Mouse (Mus musculus): Measurements from ENCODE around the gene Zp3. TPM values are rescaled to one million over a fixed set of nuclear protein-coding genes. Genes with fewer than 3 reads are reported as not detected.

Zp3 gene
- polyA plus RNA-seq (2016; fragmentation: Nextera tagmentation; extraction: Ambion mirVana), result 0.28 TPM in 1 of 2 replicates, not detected in the other

DNA sequence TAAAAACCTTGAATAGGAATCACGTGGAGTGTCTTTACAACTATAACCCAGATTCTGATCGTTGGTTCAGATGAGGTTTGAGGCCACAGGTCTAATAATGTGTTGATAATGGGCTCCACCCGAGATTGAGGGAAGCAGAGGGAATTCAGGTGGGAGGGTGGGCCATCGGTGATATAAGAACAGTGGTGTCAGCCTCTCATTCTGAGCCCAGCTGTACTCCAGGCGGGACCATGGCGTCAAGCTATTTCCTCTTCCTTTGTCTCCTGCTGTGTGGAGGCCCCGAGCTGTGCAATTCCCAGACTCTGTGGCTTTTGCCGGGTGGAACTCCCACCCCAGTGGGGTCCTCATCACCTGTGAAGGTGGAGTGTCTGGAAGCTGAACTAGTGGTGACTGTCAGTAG, at the start of gene Zp3:
TSS of gene Zp3 (plus strand) at position 196 of the 400 bp plus-strand sequence.
- Histone ChIP-seq H3K36me3 (replicated peaks) (no peaks in the 10 kb centered on the region), H3K9me3 (no peaks in the 10 kb centered on the region), H3K27me3 (no peaks in the 10 kb centered on the region), H3K9ac (no peak within 1 kb of the TSS), H3K27ac (no peak within 1 kb of the TSS), H3K4me3 (replicated peaks) (no peak within 1 kb of the TSS), H3K4me2 (no peak within 1 kb of the TSS), H3K4me1 (no peaks in the 10 kb centered on the region)
- ATAC-seq (ENCODE audit: low FRiP score), result no peak
- 86% methylated on average over 8 of the region's 8 CpGs for WGBS

DNA sequence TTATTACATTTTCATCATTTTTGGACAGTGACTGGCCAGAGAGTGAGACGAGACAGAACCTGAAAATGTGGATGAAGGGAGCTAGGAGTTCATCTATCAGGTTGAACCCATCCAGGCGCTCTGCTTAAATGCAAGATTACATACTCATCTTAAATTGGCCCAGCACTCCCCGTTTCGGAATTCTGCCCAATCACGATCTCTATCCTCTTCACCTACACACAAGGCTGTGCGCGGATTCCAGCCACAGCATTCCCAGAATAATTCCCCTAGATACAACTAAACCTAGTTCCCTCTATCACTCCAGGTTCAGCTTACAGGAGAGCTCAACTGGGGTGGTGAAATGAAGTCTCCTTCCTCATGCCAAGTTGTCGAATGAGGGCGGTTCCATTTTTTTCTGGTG, 48.4 kb upstream of the Zp3 start:
- peaks cover 38% of the 10 kb centered on the region for H3K4me1 ChIP-seq
- no peak overlapping the region for H3K9ac ChIP-seq

GRCm38 (mm10) chr5:135932359-135932758, 47.5 kb upstream of the Zp3 start:
- WGBS, result 82% methylated on average over 2 of the region's 2 CpGs
- Histone ChIP-seq H3K4me2 (peak overlapping the region; percentile 65), H3K9ac (no peak overlapping the region)

More for the DNA sequence above, 48.4 kb upstream of the Zp3 start:
- H3K27me3 ChIP-seq, result no peaks in the 10 kb centered on the region
- H3K27ac ChIP-seq, result no peak overlapping the region
- WGBS, result 94% methylated on average over 9 of the region's 9 CpGs
- peak overlapping the region; percentile 65 for H3K4me2 ChIP-seq
- no peak overlapping the region for H3K4me3 ChIP-seq (replicated peaks)
- H3K9me3 ChIP-seq, result no peaks in the 10 kb centered on the region
- H3K36me3 ChIP-seq (replicated peaks), result peaks cover 56% of the 10 kb centered on the region
- no peak for ATAC-seq (ENCODE audit: low FRiP score)

GRCm38 (mm10) chr5:135933222-135933899, 46.5 kb upstream of the Zp3 start:
- Histone ChIP-seq H3K9ac (peak overlapping the region; percentile 97), H3K27ac (peak overlapping the region; percentile 98), H3K36me3 (replicated peaks) (peaks cover 39% of the 10 kb centered on the region), H3K4me3 (replicated peaks) (peak overlapping the region; percentile 92), H3K9me3 (no peaks in the 10 kb centered on the region), H3K4me1 (peaks cover 38% of the 10 kb centered on the region), H3K27me3 (no peaks in the 10 kb centered on the region), H3K4me2 (peak overlapping the region; percentile 65)
- no peak for ATAC-seq (ENCODE audit: low FRiP score)
- WGBS, result 14% methylated on average over 12 of the region's 12 CpGs

More at GRCm38 (mm10) chr5:135932359-135932758, 47.5 kb upstream of the Zp3 start:
- Histone ChIP-seq H3K4me3 (replicated peaks) (peak overlapping the region; percentile 92), H3K36me3 (replicated peaks) (peaks cover 47% of the 10 kb centered on the region), H3K27me3 (no peaks in the 10 kb centered on the region), H3K4me1 (peaks cover 38% of the 10 kb centered on the region), H3K9me3 (no peaks in the 10 kb centered on the region), H3K27ac (no peak overlapping the region)
- no peak for ATAC-seq (ENCODE audit: low FRiP score)

- Histone ChIP-seq H3K4me2 (peak overlapping the region; percentile 65), H3K36me3 (replicated peaks) (peaks cover 34% of the 10 kb centered on the region), H3K4me1 (peaks cover 38% of the 10 kb centered on the region), H3K27ac (peak overlapping the region; percentile 98), H3K4me3 (replicated peaks) (peak overlapping the region; percentile 92), H3K9ac (peak overlapping the region; percentile 97), H3K27me3 (no peaks in the 10 kb centered on the region), H3K9me3 (no peaks in the 10 kb centered on the region)
- peak; percentile 76 for ATAC-seq (ENCODE audit: low FRiP score)
- WGBS, result 0% methylated on average over 31 of the region's 35 CpGs
Observed at GRCm38 (mm10) chr5:135933900-135934441, 45.9 kb upstream of the Zp3 start.

DNA sequence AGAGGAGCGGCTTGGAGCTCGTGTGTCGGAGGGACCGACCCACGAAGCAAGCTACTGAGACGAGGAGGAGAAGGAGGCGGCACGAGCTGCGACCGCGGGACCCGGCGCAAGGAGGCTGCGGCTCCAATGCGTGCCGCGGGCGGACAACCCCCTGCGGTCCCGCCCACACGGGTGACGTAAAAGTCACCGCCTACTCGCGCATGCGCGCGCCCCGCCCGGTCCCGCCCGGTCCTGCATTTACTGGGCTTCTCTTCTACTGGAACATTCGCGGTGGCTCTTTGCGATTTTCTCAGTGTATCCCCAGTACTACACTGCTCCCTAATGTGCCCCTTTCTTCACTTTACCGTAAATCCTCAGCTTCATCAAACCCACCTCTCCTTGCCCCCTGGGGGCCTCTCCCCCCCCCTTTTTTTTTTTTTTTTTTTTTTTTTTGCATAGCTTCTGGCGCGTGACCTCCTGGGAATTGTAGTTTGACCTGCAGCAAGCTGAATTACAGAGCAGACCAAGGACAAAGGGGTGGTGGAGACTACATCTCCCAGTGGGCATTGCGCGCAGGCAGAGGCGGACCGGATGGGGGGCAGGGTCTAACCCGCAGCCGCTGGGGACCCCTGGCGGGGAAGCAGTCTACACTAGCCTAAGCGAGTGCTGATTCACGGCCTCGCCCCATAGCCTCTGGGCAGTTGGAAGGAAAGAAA, 45.3 kb upstream of the Zp3 start, which contains the start of gene Ywhag:
TSS of gene Ywhag (minus strand) at position 136 of the 695 bp plus-strand sequence.
- Histone ChIP-seq H3K36me3 (replicated peaks) (peaks cover 28% of the 10 kb centered on the region), H3K9ac (peak within 1 kb of the TSS; percentile 97), H3K27me3 (no peaks in the 10 kb centered on the region), H3K9me3 (no peaks in the 10 kb centered on the region), H3K4me3 (replicated peaks) (peak within 1 kb of the TSS; percentile 92), H3K27ac (peak within 1 kb of the TSS; percentile 98), H3K4me1 (peaks cover 36% of the 10 kb centered on the region), H3K4me2 (peak within 1 kb of the TSS; percentile 65)
- ATAC-seq (ENCODE audit: low FRiP score), result peak; percentile 97
- WGBS, result under 1% methylated on average over 43 of the region's 48 CpGs

DNA sequence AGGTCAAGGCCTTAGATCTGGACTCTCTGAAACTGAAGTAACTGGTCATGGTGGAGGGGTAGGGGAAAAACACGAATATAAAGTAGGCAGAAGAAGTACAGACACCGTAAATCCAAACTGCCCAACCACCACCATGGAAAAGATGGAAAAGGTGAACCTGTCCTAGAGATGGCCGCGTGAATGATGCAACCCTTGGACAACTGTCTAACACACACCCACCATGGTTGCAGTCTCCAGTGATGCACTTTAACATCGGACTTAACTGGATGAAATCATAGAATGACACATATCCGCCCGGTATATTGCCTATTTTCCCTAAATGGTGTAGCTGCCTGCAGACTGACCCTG, 44.7 kb upstream of the Zp3 start:
- Histone ChIP-seq H3K4me1 (peaks cover 33% of the 10 kb centered on the region), H3K36me3 (replicated peaks) (peaks cover 23% of the 10 kb centered on the region), H3K4me2 (peak overlapping the region; percentile 65), H3K4me3 (replicated peaks) (peak overlapping the region; percentile 92), H3K9ac (peak overlapping the region; percentile 40; the same call in 1 of the 2 replicates), H3K27me3 (no peaks in the 10 kb centered on the region), H3K27ac (peak overlapping the region; percentile 98), H3K9me3 (no peaks in the 10 kb centered on the region)
- ATAC-seq (ENCODE audit: low FRiP score), result peak; percentile 48
- 50% methylated on average over 7 of the region's 7 CpGs for WGBS

DNA sequence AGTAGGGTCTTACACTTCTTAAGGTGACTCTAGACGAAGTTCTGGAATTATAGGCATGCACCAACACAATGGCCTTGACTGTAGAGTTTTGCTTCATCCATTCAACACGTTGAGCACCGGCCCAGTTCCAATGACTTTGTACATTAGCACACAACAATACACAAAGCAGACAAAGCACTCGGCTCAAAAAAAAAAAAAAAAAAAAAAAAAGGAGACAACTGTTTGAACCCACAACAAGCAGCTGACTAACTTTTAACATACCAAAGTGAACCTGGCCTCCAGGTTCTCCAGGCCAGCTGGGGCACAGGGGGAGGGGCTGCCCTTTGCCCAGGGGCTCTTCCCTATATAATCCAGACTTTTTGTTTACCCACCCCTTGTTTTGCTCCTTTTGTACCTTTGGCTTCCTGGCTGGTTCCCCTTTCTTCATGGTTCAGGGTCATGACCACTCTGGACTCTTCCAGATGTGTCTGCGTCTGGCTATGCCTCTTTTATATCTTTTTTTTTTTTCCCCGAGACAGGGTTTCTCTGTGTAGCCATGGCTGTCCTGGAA, 44.2 kb upstream of the Zp3 start:
- ATAC-seq (ENCODE audit: low FRiP score), result no peak
- H3K27me3 ChIP-seq, result no peaks in the 10 kb centered on the region
- H3K9ac ChIP-seq, result no peak overlapping the region
- 83% methylated on average over 6 of the region's 6 CpGs for WGBS
- H3K36me3 ChIP-seq (replicated peaks), result peaks cover 17% of the 10 kb centered on the region
- H3K4me1 ChIP-seq, result peaks cover 28% of the 10 kb centered on the region
- H3K9me3 ChIP-seq, result no peaks in the 10 kb centered on the region
- no peak overlapping the region for H3K4me3 ChIP-seq (replicated peaks)
- H3K4me2 ChIP-seq, result no peak overlapping the region
- H3K27ac ChIP-seq, result no peak overlapping the region; the same call in 1 of the 2 replicates

- ATAC-seq (ENCODE audit: low FRiP score), result no peak
- 66% methylated on average over 5 of the region's 5 CpGs for WGBS
- Histone ChIP-seq H3K9me3 (no peaks in the 10 kb centered on the region), H3K36me3 (replicated peaks) (no peaks in the 10 kb centered on the region), H3K4me1 (0 out of 2 replicates have a peak, but pooled peaks cover under 1% of the 10 kb centered on the region), H3K27ac (no peak overlapping the region), H3K27me3 (no peaks in the 10 kb centered on the region), H3K4me3 (replicated peaks) (no peak overlapping the region), H3K4me2 (no peak overlapping the region), H3K9ac (no peak overlapping the region)
Observed at GRCm38 (mm10) chr5:135940587-135940986, 39.3 kb upstream of the Zp3 start.

- Histone ChIP-seq H3K4me2 (no peak overlapping the region), H3K36me3 (replicated peaks) (no peaks in the 10 kb centered on the region), H3K4me3 (replicated peaks) (no peak overlapping the region), H3K27me3 (no peaks in the 10 kb centered on the region), H3K9ac (no peak overlapping the region), H3K27ac (no peak overlapping the region), H3K9me3 (no peaks in the 10 kb centered on the region), H3K4me1 (peaks cover 9% of the 10 kb centered on the region)
- WGBS, result 70% methylated on average over 6 of the region's 6 CpGs
- no peak for ATAC-seq (ENCODE audit: low FRiP score)
Observed at GRCm38 (mm10) chr5:135942710-135943109, 37.2 kb upstream of the Zp3 start.

GRCm38 (mm10) chr5:135945916-135946408, 33.9 kb upstream of the Zp3 start:
- H3K27ac ChIP-seq, result peak overlapping the region; percentile 58; the same call in 1 of the 2 replicates
- H3K9me3 ChIP-seq, result no peaks in the 10 kb centered on the region
- H3K4me1 ChIP-seq, result peaks cover 9% of the 10 kb centered on the region
- H3K27me3 ChIP-seq, result 0 out of 2 replicates have a peak, but pooled peaks cover 4% of the 10 kb centered on the region
- peak overlapping the region; percentile 4; the same call in 1 of the 2 replicates for H3K4me2 ChIP-seq
- 52% methylated on average over 10 of the region's 10 CpGs for WGBS
- no peak overlapping the region; the same call in 1 of the 2 replicates for H3K9ac ChIP-seq
- H3K4me3 ChIP-seq (replicated peaks), result no peak overlapping the region
- no peaks in the 10 kb centered on the region for H3K36me3 ChIP-seq (replicated peaks)
- peak; percentile 11; the same call in 1 of the 2 replicates for ATAC-seq (ENCODE audit: low FRiP score)

- no peak overlapping the region for H3K9ac ChIP-seq
- no peak overlapping the region for H3K4me2 ChIP-seq
- no peak overlapping the region for H3K4me3 ChIP-seq (replicated peaks)
- no peaks in the 10 kb centered on the region for H3K9me3 ChIP-seq
- 66% methylated on average over 5 of the region's 5 CpGs for WGBS
- ATAC-seq (ENCODE audit: low FRiP score), result no peak
- no peak overlapping the region; the same call in 1 of the 2 replicates for H3K27ac ChIP-seq
- H3K4me1 ChIP-seq, result peaks cover 9% of the 10 kb centered on the region
- no peaks in the 10 kb centered on the region for H3K36me3 ChIP-seq (replicated peaks)
- H3K27me3 ChIP-seq, result 0 out of 2 replicates have a peak, but pooled peaks cover 4% of the 10 kb centered on the region
Observed at GRCm38 (mm10) chr5:135946621-135947020, 33.3 kb upstream of the Zp3 start.
